Mouse (Mus musculus): ENCODE results near the gene Matn3. TPM values are rescaled to one million over a fixed set of nuclear protein-coding genes. Genes with fewer than 3 reads are reported as not detected.

Matn3 gene
- polyA plus RNA-seq, 1 experiment = 0.67 TPM

DNA sequence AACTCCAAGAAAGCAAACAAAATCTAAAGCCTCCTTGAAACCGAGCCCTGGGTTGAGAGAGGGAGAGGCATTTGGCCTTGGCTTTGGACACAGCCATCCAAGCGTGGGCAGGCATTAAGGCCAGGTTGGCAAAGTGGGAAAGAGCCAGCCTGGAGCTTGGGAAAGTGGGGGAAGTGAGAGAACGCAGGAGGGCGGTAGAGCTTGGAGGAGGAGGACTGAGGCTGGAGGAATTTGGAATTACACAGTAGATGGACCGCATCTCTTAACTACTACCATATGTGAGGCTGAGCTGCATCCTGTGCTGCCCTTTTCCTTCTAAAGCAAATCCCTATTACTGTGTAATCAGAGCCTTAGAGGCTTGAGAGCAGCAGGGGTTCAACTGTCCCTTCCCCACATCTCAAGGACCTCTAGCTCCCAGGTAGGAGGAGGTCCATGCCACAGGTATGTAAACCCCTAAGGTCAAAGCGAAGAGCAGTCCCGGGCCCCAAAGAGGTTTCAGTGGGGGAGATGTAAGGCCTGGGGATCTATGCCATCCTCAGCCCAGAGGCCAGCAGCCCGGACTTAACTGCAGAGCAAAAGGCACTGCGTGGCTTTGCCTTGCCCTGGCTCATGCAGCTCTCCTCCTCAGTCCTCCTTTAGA is 33.9 kb upstream of the Matn3 start:
- 80% methylated on average over 9 of the region's 9 CpGs for WGBS
- no peak overlapping the region for H3K4me3 ChIP-seq (replicated peaks; ENCODE audit: control insufficient read depth, low read depth, low read length)
- H3K4me1 ChIP-seq (ENCODE audit: control insufficient read depth, insufficient read depth, low read length) = no peaks in the 10 kb centered on the region
- TF ChIP-seq CTCF (IDR thresholded peaks at IDR 0.05; ENCODE audit: control insufficient read depth, insufficient read depth, low read length) = no peak
- no peak for TF ChIP-seq POLR2A (IDR thresholded peaks at IDR 0.05; ENCODE audit: borderline replicate concordance, control insufficient read depth, low read depth, low read length)
- no peak overlapping the region for H3K27ac ChIP-seq (ENCODE audit: control insufficient read depth, insufficient read depth, low read depth, low read length, poor library complexity)

GRCm38 (mm10) chr12:8916378-8916777 is 31.4 kb upstream of the Matn3 start:
- WGBS = 82% methylated on average over 5 of the region's 5 CpGs
- H3K4me3 ChIP-seq (replicated peaks; ENCODE audit: control insufficient read depth, low read depth, low read length) = no peak overlapping the region
- H3K4me1 ChIP-seq (ENCODE audit: control insufficient read depth, insufficient read depth, low read length) = no peaks in the 10 kb centered on the region
- H3K27ac ChIP-seq (ENCODE audit: control insufficient read depth, insufficient read depth, low read depth, low read length, poor library complexity) = no peak overlapping the region; the same call in 1 of the 2 replicates
- TF ChIP-seq CTCF (IDR thresholded peaks at IDR 0.05; ENCODE audit: control insufficient read depth, insufficient read depth, low read length) (no peak), POLR2A (IDR thresholded peaks at IDR 0.05; ENCODE audit: borderline replicate concordance, control insufficient read depth, low read depth, low read length) (no peak)

- 81% methylated on average over 3 of the region's 3 CpGs for WGBS
- no peak overlapping the region for H3K4me3 ChIP-seq (replicated peaks; ENCODE audit: control insufficient read depth, low read depth, low read length)
- no peak for TF ChIP-seq POLR2A (IDR thresholded peaks at IDR 0.05; ENCODE audit: borderline replicate concordance, control insufficient read depth, low read depth, low read length)
- H3K4me1 ChIP-seq (ENCODE audit: control insufficient read depth, insufficient read depth, low read length) = no peaks in the 10 kb centered on the region
- no peak overlapping the region for H3K27ac ChIP-seq (ENCODE audit: control insufficient read depth, insufficient read depth, low read depth, low read length, poor library complexity)
Observed at GRCm38 (mm10) chr12:8919231-8919630, 28.5 kb upstream of the Matn3 start.

GRCm38 (mm10) chr12:8920996-8921393 is 26.7 kb upstream of the Matn3 start:
- WGBS = 5% methylated on average over 1 of the region's 1 CpGs
- H3K4me3 ChIP-seq (replicated peaks; ENCODE audit: control insufficient read depth, low read depth, low read length) = no peak overlapping the region
- H3K27ac ChIP-seq (ENCODE audit: control insufficient read depth, insufficient read depth, low read depth, low read length, poor library complexity) = no peak overlapping the region
- TF ChIP-seq POLR2A (IDR thresholded peaks at IDR 0.05; ENCODE audit: borderline replicate concordance, control insufficient read depth, low read depth, low read length) (no peak), CTCF (IDR thresholded peaks at IDR 0.05; ENCODE audit: control insufficient read depth, insufficient read depth, low read length) (no peak)
- H3K4me1 ChIP-seq (ENCODE audit: control insufficient read depth, insufficient read depth, low read length) = no peaks in the 10 kb centered on the region

DNA sequence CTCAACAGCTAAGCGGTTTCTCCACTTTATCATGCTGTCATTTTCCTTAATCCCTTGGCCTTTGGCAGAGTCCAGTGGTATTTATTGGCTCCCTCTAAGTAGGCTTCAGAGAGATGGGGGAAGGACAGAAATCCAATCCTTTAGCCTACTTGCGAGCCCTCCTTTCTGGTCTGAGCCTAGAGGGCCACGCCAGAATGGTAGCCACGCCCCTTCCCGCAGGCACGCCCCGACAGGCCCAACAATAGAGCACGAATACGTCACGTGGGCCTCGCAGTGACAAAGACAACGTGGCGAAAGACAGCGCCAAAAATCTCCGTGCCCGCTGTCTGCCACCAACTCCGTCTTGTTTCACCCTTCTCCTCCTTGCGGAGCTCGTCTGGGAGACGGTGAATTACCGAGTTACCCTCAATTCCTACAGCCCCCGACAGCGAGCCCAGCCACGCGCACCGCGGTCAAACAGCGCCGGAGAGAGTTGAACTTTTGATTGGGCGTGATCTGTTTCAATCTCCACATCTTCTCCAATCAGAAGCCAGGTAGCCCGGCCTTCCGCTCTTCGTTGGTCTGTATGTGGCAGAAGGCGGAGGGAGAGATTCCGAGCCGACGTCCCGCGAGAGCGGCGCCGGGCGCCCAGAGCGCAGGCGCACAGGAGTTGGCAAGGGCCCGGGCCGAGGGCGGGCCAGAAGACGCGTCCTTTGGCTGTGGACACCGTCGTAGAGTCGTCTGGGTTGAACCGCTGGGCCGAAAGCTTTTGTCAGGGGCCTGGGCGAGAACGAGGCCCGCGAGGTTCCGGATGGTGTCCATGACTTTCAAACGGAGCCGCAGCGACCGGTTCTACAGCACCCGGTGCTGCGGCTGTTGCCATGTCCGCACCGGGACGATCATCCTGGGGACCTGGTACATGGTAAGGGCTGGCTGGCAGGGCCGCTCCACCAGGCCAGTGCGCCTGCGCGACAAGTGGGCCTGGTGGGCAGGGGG is 26.0 kb upstream of the Matn3 start, which contains the start of gene Laptm4a:
TSS of gene Laptm4a (plus strand) at position 271 of the 975 bp plus-strand sequence.
- H3K4me1 ChIP-seq (ENCODE audit: control insufficient read depth, insufficient read depth, low read length) = no peaks in the 10 kb centered on the region
- WGBS = under 1% methylated on average over 73 of the region's 73 CpGs
- peak; percentile 78; the same call in 1 of the 2 replicates for TF ChIP-seq POLR2A (IDR thresholded peaks at IDR 0.05; ENCODE audit: borderline replicate concordance, control insufficient read depth, low read depth, low read length)
- no peak for TF ChIP-seq CTCF (IDR thresholded peaks at IDR 0.05; ENCODE audit: control insufficient read depth, insufficient read depth, low read length)
- H3K27ac ChIP-seq (ENCODE audit: control insufficient read depth, insufficient read depth, low read depth, low read length, poor library complexity) = peak within 1 kb of the TSS; percentile 97
- H3K4me3 ChIP-seq (replicated peaks; ENCODE audit: control insufficient read depth, low read depth, low read length) = peak within 1 kb of the TSS; percentile 93

DNA sequence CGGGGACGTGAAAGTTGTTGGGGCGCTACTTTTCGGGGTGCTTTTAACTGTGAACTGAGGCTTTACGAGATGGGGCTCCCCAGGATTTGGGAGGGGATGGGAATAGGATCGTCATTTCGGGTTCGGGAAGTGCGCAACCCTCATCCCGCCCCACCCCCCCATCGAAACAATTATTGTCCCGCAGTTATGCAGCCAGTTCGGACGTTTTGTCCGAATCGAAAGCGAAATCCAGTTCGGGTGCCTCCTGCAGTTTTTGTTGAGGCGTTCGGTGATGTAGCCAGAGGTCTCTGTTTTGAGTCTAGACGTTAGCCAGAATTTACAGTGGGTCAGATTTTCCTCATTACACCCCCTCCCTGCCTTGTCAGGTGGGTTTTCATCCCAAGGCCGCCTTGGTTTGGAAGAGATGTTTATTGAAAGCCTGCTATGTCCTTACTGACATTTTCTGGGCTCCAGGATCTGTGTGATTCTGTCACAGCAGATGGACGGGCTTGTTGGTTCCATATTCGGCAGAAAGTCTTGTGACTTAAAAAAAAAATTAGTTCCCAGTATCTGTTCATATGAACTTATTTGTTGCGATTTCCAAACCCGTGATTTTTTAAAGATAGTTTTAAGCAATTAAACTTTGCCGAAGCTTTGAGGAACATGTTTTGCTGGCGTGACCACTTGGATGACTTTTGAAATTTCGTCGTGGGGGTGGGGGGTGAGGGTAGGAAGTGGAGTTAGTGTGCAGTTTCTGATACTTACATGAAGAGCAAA is 25.2 kb upstream of the Matn3 start:
- WGBS = under 1% methylated on average over 30 of the region's 30 CpGs
- Histone ChIP-seq H3K27ac (ENCODE audit: control insufficient read depth, insufficient read depth, low read depth, low read length, poor library complexity) (peak overlapping the region; percentile 97), H3K4me1 (ENCODE audit: control insufficient read depth, insufficient read depth, low read length) (no peaks in the 10 kb centered on the region), H3K4me3 (replicated peaks; ENCODE audit: control insufficient read depth, low read depth, low read length) (peak overlapping the region; percentile 75)
- TF ChIP-seq POLR2A (IDR thresholded peaks at IDR 0.05; ENCODE audit: borderline replicate concordance, control insufficient read depth, low read depth, low read length) = no peak
- no peak for TF ChIP-seq CTCF (IDR thresholded peaks at IDR 0.05; ENCODE audit: control insufficient read depth, insufficient read depth, low read length)

DNA sequence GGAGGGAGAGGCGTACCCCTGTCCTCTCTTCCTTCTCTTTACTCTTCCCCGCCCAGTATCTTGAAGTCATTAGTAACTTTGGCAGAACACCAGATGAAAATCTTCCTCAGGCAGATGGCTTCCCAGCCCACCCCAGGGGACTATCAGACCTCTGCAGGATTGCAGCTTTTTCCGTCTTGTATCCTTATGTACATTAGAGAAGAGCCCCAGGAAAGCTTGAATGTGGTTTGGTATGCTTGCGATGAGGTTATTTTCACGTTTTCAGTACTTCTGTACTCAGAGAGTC is 24.7 kb upstream of the Matn3 start:
- Histone ChIP-seq H3K4me3 (replicated peaks; ENCODE audit: control insufficient read depth, low read depth, low read length) (peak overlapping the region; percentile 42), H3K27ac (ENCODE audit: control insufficient read depth, insufficient read depth, low read depth, low read length, poor library complexity) (peak overlapping the region; percentile 97; the same call in 1 of the 2 replicates), H3K4me1 (ENCODE audit: control insufficient read depth, insufficient read depth, low read length) (no peaks in the 10 kb centered on the region; the same call in 1 of the 2 replicates)
- 3% methylated on average over 5 of the region's 5 CpGs for WGBS
- TF ChIP-seq POLR2A (IDR thresholded peaks at IDR 0.05; ENCODE audit: borderline replicate concordance, control insufficient read depth, low read depth, low read length) (no peak), CTCF (IDR thresholded peaks at IDR 0.05; ENCODE audit: control insufficient read depth, insufficient read depth, low read length) (no peak)

DNA sequence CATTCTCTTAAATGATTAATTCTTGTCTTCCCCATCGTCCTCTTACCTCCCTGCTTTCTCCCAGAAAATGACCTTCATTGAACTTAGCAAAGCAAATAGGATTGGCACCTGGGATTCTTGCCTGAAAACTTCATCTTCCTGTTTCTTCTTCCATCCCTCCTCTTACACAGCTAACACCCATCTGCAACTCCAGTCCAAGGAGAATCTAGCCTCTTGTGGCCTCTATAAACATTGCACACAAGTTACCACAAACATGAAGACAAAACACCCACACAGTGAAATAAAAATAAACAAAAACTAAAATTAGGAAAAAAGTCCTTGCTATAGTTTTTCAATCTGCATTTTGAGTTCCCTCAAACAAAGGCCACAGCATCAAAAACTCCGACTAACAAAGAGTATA is 24.1 kb upstream of the Matn3 start:
- no peaks in the 10 kb centered on the region; the same call in 1 of the 2 replicates for H3K4me1 ChIP-seq (ENCODE audit: control insufficient read depth, insufficient read depth, low read length)
- H3K27ac ChIP-seq (ENCODE audit: control insufficient read depth, insufficient read depth, low read depth, low read length, poor library complexity) = no peak overlapping the region
- 34% methylated on average over 2 of the region's 2 CpGs for WGBS
- TF ChIP-seq CTCF (IDR thresholded peaks at IDR 0.05; ENCODE audit: control insufficient read depth, insufficient read depth, low read length) = no peak
- TF ChIP-seq POLR2A (IDR thresholded peaks at IDR 0.05; ENCODE audit: borderline replicate concordance, control insufficient read depth, low read depth, low read length) = no peak
- H3K4me3 ChIP-seq (replicated peaks; ENCODE audit: control insufficient read depth, low read depth, low read length) = no peak overlapping the region
